Mouse (Mus musculus) left cerebral cortex, adult 9 months (tissue): ENCODE measurements at regions not wholly inside any gene's neighbourhood (a gene's known extent, or its start where the extent isn't known, plus 50 kb on each side); places are given as distances from the start of the nearest gene placed in this dataset.
"Not testable (repeated sequence)": the region's sequence is repeated elsewhere in the genome, so short reads cannot be mapped to it uniquely, and the experiment has no call there.

Source experiments
- DNase-seq, 2 experiments: peaks; one replicate each; pipeline ENCODE4 v3.0.0; 2022; ENCODE audit warnings: low spot score in 2 of 2

DNA sequence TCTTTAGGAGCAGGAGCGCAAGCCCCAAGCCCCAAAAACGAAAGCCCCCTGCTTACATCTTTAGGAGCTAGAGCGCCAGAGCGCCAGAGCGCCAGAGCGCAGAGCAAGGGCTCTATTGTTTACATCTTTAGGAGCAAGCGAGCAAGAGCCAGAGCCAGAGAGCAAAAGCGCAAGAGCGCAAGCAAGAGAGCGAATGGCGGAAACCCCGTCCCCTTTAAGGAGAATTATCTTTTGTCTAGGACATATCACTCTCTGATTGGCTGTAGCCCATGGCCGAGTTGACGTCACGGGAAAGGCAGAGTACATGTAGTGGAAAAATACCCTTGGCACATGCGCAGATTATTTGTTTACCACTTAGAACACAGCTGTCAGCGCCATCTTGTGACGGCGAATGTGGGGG, 269.7 kb upstream of the Smim15 start:
- not testable (repeated sequence) for DNase-seq

DNA sequence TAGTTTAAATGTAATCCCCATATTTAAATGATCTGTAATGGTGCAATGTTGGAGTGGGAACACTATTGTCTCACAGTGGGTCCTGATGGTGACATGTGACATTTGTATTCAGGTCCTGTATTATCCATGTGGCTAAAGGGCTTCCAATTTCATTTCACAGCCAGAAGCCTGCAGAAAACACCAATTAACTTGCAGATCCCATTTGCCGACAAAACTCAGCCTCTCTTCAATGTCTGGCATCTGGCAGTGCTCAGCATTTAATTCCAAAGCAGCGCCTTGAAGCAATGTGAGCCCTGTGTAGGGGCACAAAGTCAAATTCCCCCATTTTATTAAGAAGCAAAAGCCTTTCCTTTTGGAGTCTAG, 277.0 kb upstream of the Smim15 start:
- DNase-seq: peak in 1 of 2 experiments; percentile 23

- peak; percentile 13 for DNase-seq
These were observed 277.6 kb upstream of the Smim15 start for GRCm38 (mm10) chr13:107766397-107767261.

DNA sequence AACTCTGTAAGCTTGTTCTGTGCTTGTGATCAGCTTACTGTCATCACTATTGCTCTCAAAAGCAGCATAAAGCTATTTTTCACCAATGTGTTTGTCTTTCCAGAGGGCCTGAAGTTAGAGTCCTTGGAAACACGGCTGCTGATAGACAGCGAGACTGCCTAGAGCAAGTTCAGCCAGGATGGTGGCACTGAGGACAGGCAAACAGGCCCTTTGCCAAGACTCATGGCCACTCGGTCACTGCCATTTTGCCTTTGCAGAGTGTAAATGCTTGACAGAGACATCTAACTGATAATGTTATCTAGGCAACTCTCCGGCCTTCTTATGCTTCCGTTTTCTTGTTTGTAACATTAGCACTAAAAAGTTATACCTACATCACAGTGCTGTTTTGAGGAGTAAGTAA, 280.3 kb upstream of the Smim15 start:
- DNase-seq: no peak

- no peak for DNase-seq
These were observed 283.7 kb upstream of the Smim15 start for GRCm38 (mm10) chr13:107760511-107760910.

- no peak for DNase-seq
These were observed 285.7 kb upstream of the Smim15 start for GRCm38 (mm10) chr13:107758327-107759095.

DNA sequence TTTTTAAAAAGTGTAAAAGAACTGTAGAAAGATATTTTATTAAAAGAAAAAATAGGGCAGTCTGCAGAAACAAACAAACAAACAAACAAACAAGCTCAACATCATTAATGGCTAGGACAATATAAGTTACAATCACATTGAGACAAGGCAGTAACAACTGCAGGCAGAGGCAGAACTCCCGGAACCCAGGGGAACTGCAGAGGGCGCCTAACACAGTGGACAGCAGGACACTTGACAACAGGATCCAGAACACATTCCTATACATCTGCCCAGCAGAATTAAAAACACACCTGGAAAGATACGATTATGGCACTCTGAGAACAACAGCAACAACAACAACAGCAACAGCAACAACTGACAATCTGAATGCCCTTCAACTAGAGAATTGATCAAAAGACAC, 291.5 kb upstream of the Smim15 start:
- DNase-seq: no peak

DNA sequence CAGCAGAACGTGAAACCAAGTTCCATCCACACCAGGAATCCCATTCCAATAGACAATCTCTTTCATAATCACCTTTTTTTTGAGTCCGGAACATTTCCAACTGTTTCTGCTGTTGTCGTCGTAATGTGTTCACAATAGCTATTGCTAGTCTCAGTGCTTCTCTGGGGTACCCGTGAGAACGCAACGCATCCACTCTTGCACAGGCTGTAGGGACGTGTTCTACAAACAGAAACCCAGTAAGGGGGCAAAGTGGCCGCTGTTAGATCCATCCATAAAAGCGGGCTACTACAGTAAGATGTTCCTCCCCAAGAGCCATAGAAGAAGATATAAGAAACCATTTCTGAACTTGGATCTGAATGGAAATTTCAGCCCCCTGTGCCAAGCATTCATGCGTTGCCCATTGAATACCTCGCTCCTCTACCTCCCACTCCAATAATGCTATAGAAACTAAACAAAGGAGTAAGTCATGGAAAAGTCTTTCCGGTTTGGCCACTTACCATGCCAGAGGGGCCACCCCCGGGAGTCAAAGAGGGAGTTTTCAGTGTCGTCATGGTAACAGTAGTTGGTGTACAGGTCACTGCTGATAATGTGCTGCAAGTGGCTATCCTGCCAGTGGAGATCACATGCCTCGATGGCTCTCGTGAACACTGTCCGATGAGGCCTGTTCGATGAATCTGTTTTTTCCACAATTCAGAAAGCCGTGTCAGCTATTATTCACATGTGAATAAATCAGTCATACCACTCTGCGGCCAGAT, 300.6 kb upstream of the Smim15 start:
- no peak for DNase-seq

DNA sequence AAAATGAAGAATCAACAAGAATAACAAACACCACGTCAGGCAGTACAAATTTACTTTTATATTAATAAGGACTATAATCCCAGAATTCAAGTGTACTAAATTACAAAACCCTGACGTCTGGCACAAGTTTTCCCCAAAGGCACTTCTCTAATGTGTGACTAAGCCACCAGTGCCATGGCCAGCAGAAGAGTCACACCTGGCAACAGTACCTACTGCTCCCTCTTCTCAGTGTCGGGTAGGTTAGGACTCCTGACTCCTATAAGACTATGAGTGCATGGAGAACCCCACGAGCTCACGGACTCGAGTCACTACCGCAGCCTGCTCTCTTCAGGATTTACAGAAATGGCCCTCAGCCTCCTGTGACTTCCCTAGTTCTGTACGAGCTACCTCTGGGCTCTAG, 307.7 kb upstream of the Smim15 start:
- no peak for DNase-seq

DNA sequence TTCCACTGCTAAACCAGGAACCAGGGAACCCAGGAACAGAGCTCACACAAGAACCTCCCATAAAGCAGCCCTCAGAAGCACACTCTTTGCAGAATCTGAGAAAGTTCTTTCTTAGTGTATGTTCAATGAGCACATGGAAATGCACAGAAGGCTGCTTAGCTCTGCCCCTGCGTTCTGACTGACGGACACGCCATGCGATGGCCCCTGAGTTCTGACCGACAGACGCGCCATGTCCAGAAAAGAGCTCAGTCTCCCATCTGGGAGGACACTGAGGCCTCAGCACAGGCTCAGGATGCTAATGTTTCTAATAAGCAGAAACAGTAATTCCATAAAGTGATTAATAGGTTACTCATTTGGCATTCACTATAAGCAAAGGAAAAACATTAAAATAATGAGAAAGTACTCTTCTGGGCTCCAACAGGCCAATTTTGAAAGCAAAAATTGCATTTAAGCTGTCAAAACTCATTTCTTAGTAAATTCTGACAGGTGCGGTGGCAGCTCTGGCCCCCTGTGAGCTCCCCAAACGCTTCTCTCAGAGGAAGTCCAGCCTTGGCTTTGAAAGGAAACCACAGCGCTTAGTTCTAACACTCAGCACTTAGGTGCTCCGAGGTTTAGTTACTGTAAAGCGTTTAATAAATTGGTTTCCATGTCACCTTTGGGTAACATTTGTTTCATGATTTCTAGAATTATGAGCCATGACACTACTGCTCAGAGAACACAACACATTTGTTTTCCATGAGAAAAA, 309.9 kb upstream of the Smim15 start:
- no peak for DNase-seq

GRCm38 (mm10) chr13:107730976-107731375, 313.3 kb upstream of the Smim15 start:
- DNase-seq: no peak

DNA sequence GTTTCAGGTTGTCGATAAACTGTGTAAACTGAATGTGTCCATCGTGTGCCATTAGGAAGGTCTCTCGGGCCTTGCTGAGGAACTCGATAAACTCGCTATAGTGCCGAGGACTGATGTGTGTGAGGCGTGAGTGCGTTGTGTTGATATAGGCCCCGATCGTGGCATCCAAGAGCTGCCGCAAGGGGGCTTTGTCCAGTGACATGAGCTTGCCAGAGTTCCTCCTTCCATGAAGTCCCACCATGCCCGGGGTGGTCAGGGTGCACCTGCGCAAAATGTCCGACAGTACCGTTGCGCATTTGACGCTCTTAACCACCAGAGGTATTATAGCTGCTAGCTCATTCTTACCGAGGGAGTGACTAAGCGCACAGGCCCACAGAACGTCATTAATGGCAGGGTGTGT, 317.8 kb upstream of the Smim15 start:
- no peak for DNase-seq

DNA sequence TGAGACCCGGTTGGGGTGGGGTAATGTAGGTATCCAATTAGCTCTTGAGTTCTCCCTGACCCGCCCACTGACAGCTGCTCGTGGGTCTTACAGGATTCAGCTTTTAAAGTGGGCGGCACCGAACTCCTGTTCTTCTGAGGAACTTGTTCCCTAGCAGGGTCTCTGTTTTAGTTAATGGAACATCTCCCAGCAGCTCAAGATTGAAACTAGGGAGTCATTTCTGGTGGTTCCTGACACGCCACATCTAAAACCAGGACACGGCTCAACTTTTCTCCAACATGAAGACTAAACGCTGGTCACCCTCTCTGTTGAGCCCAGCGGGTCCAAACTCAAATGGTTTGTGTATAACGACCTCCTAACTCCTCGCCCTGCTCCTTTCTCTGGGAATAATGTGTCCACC, 322.3 kb upstream of the Smim15 start:
- no peak for DNase-seq

DNA sequence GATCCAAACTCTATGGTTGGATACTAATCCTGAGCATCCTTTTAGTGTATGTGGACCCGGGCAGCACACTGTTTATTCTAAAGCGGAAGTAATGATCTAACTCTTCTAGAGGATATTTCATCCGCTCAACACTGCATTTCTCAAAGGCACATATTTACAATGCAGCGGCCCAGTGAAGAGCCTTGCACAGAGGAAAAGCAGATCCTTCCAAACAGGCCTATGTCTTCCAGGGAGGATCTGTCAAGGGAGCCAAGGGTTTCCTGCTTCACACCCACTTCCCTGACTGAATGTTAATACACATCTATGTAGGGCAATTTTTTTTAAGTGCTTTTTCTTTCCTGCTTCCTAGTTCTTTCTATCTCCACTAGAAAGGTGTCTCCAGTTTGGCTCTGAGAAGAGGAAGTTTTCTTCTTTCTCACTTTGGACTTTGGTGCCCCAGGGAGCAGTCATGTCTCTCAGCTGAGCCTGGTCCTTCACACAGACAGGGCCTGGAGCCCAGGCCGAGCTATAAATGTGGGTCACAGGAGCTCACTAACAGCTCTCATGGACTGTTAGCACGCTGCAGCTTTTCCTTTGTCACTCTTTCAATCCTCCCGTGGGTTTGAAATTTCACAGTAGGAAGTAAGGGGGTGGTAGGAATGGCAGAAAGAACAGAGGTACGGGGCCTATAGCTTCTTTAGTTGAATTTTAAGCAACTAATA, 323.2 kb upstream of the Smim15 start:
- DNase-seq: no peak

- no peak for DNase-seq
These were observed 325.1 kb upstream of the Smim15 start for GRCm38 (mm10) chr13:107718973-107719620.

- DNase-seq: no peak
These were observed 328.6 kb upstream of the Smim15 start for GRCm38 (mm10) chr13:107715616-107716015.

DNA sequence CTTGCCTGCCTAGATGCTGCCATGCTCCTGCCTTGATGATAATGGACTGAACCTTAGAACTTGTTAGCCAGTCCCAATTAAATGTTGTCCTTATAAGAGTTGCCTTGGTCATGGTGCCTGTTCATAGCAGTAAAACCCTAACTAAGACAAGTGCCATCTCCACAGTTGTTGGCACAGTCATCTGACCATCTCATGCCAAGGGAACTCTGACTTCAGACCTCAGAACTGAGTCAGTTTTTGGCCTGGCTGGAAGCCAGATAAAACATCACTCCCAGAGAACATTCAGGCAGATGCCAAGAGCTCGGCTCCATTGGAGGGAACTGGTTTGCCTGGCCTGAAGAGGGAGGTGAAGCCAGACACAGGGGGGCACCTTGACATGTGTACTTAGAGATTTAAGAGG, 330.2 kb upstream of the Smim15 start:
- DNase-seq: no peak

GRCm38 (mm10) chr13:107711341-107711994, 332.8 kb upstream of the Smim15 start:
- no peak for DNase-seq

DNA sequence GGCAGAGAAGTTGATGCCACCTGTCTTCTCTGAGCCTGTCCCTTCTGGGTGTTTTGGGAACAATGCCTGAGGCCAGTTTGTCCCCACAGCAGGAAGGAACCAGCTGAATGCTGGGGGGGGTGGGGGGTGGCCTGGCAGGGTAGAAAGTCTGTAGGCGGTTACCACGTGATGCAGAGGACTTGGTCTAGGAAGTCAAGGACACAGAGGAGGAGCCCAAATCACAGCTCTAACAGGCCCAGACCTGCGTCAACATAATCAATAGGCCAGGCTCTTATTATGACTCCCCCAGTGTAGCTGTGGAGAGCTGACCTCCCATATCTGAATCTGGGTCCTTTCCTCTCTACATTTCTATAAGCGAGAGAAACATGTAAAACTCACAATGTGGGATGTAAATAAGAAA, 333.9 kb upstream of the Smim15 start:
- DNase-seq: no peak

- DNase-seq: no peak
These were observed 334.4 kb upstream of the Smim15 start for GRCm38 (mm10) chr13:107709828-107710227.
